Mouse (Mus musculus): ENCODE measurements around the gene Kpna4. TPM values are rescaled to one million over a fixed set of nuclear protein-coding genes. Genes with fewer than 3 reads are reported as not detected.

The Kpna4 gene
- 27.3 and 30.9 TPM in 2 replicates for polyA plus RNA-seq (2014; fragmentation: Nextera tagmentation; extraction: Ambion mirVana)

DNA sequence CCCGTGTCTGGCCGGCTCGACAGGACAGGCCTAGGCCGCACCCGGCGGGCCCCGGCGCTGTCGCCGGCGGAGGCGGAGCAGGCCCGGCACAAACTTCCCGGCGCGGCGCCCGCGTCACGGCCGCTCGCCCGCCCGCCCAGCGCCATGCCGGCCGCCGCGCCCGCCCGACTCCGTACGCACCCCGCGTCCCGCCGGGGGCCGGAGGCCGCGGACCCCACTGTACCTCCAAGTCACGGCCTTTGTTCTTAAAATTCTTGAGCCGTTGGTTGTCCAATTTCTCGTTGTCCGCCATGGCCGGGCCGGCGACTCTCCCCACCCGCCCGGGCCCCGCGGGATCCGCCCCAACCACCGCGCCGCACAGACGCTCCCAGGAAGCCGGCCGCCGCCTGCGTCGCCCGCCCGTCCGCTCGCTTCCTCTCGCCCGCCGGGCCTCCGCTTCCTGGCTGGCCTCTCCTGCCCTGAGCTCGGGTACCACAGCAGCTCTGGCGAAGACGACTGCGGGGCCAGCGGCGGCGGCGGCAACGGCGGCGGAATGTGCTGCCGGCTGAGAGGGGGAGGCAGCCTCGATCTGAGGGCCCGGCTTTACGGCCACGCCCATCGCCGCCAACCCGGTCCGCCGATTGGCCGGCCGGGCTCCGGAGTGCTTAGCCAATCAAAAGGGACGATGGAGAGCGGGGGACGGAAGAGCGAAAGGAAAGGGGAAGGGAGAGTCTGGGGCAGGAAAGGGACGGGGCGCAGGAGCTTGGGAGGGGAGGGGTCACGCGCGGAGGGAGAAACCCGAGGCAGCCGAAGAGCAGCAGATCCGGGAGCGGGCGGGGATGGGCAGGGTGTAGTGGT is at the start of gene Kpna4:
Kpna4 (minus strand) TSS at position 605 of the 837 bp plus-strand sequence.
- H3K4me3 ChIP-seq (ENCODE audit: low read depth, low read length): peak within 1 kb of the TSS; percentile 88
- H3K4me2 ChIP-seq: peak within 1 kb of the TSS; percentile 81
- peak; percentile 98 for ATAC-seq (replicated peaks; ENCODE audit: insufficient number of reproducible peaks, low FRiP score, low TSS enrichment)
- no peaks in the 10 kb centered on the region for H3K27me3 ChIP-seq (ENCODE audit: control insufficient read depth, insufficient read depth, low read length)
- WGBS (ENCODE audit: insufficient replicate concordance): under 1% methylated on average over 84 of the region's 107 CpGs
- H3K27ac ChIP-seq (ENCODE audit: low read depth, low read length): peak within 1 kb of the TSS; percentile 96
- no peaks in the 10 kb centered on the region for H3K36me3 ChIP-seq (ENCODE audit: control insufficient read depth, insufficient read depth, low read length)
- peaks cover 8% of the 10 kb centered on the region for H3K4me1 ChIP-seq (ENCODE audit: control insufficient read depth, insufficient read depth, low read length)
- peak within 1 kb of the TSS; percentile 96 for H3K9ac ChIP-seq (ENCODE audit: low read depth, low read length)
- H3K9me3 ChIP-seq (replicated peaks; ENCODE audit: control insufficient read depth, low read length): no peaks in the 10 kb centered on the region

DNA sequence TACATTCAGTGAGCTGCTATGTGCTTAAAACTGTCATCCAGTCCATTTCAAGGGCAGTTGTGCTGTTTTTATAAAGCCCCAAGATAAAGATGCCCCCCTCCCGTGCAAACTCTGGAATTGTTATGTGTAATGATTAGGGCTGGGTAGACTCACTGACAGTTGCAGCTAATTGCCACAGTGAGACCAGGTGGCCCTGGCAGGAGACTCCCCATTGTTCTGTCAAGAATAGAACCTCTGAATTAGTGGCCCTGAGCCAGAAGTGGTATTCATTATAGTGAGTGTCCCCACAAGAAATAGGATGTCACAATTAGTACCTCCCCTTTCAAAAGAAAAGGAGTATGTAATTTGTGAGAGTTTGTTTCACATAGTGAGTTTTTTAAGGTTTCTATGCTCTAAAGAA is 48.3 kb upstream of the Kpna4 start:
- Histone ChIP-seq H3K4me2 (no peak overlapping the region), H3K9me3 (replicated peaks; ENCODE audit: control insufficient read depth, low read length) (no peaks in the 10 kb centered on the region), H3K27ac (ENCODE audit: low read depth, low read length) (no peak overlapping the region), H3K36me3 (ENCODE audit: control insufficient read depth, insufficient read depth, low read length) (no peaks in the 10 kb centered on the region), H3K4me1 (ENCODE audit: control insufficient read depth, insufficient read depth, low read length) (no peaks in the 10 kb centered on the region), H3K4me3 (ENCODE audit: low read depth, low read length) (no peak overlapping the region), H3K9ac (ENCODE audit: low read depth, low read length) (no peak overlapping the region), H3K27me3 (ENCODE audit: control insufficient read depth, insufficient read depth, low read length) (no peaks in the 10 kb centered on the region)
- WGBS (ENCODE audit: insufficient replicate concordance): 21% methylated on average over 1 of the region's 1 CpGs
- no peak for ATAC-seq (replicated peaks; ENCODE audit: insufficient number of reproducible peaks, low FRiP score, low TSS enrichment)

DNA sequence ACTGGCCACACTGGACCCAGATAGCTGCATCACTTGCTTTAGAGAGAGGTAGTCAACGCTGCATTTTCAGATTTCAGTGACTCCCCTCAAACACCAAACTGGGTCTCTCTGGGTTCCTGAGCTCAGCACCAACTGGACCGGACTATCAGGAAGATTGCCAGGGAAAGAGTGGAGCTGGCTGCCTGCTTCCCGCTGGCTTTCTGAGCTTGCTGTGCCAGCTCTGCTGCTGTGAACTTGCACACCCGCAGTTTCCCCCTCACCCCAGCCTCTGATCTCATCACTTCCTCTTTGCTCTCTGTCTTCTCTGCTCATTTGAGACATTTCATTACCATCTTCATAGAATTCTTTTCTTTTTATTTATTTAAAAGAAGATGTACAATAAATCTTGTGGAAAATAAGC is 44.2 kb upstream of the Kpna4 start:
- no peaks in the 10 kb centered on the region for H3K9me3 ChIP-seq (replicated peaks; ENCODE audit: control insufficient read depth, low read length)
- no peak overlapping the region for H3K9ac ChIP-seq (ENCODE audit: low read depth, low read length)
- no peaks in the 10 kb centered on the region for H3K4me1 ChIP-seq (ENCODE audit: control insufficient read depth, insufficient read depth, low read length)
- H3K4me2 ChIP-seq: no peak overlapping the region
- 65% methylated on average over 4 of the region's 4 CpGs for WGBS (ENCODE audit: insufficient replicate concordance)
- H3K36me3 ChIP-seq (ENCODE audit: control insufficient read depth, insufficient read depth, low read length): no peaks in the 10 kb centered on the region
- no peak overlapping the region for H3K4me3 ChIP-seq (ENCODE audit: low read depth, low read length)
- no peak for ATAC-seq (replicated peaks; ENCODE audit: insufficient number of reproducible peaks, low FRiP score, low TSS enrichment)
- H3K27ac ChIP-seq (ENCODE audit: low read depth, low read length): no peak overlapping the region
- H3K27me3 ChIP-seq (ENCODE audit: control insufficient read depth, insufficient read depth, low read length): no peaks in the 10 kb centered on the region

DNA sequence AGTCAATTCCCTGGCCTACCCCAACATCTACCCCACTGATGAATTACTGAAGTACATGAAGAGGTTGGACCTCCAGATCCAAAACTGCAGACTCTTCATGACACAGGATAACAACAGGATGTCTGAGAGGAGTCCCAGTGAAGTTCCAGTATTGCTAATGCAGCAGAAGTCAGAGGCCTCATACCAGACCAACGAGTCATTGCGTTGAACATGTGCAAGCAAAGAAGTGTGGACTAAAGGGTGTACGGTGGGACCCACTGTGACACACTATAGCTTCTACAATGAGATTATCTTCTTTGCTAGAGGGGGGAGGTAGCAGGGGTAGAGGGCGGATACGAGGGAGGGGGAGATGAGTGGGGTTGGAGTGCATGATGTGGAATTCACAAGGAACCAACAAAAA is 42.9 kb upstream of the Kpna4 start:
- Histone ChIP-seq H3K36me3 (ENCODE audit: control insufficient read depth, insufficient read depth, low read length) (no peaks in the 10 kb centered on the region), H3K9ac (ENCODE audit: low read depth, low read length) (no peak overlapping the region), H3K4me1 (ENCODE audit: control insufficient read depth, insufficient read depth, low read length) (no peaks in the 10 kb centered on the region), H3K4me2 (no peak overlapping the region), H3K9me3 (replicated peaks; ENCODE audit: control insufficient read depth, low read length) (no peaks in the 10 kb centered on the region), H3K4me3 (ENCODE audit: low read depth, low read length) (no peak overlapping the region), H3K27ac (ENCODE audit: low read depth, low read length) (no peak overlapping the region), H3K27me3 (ENCODE audit: control insufficient read depth, insufficient read depth, low read length) (no peaks in the 10 kb centered on the region)
- 69% methylated on average over 5 of the region's 5 CpGs for WGBS (ENCODE audit: insufficient replicate concordance)
- no peak for ATAC-seq (replicated peaks; ENCODE audit: insufficient number of reproducible peaks, low FRiP score, low TSS enrichment)

DNA sequence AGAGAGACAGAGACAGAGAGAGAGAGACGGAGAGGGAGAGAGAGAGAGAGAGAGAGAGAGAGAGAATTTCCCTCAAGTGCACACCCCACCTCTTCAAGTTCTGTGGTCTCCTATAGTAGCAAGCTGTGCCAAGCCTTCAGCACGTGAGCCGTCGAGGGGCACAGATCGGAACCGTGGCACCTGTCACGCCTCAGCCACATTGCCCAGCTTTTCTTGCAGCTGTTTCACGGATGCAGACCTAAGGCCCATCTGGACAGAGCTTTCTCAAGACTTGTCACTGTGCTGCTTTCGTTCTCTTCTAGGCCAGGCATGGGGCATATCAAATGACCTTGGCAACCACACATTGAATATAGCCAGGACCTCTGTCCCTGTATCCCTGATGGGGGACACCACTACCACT is 41.8 kb upstream of the Kpna4 start:
- ATAC-seq (replicated peaks; ENCODE audit: insufficient number of reproducible peaks, low FRiP score, low TSS enrichment): no peak
- Histone ChIP-seq H3K4me3 (ENCODE audit: low read depth, low read length) (no peak overlapping the region), H3K9ac (ENCODE audit: low read depth, low read length) (no peak overlapping the region), H3K27ac (ENCODE audit: low read depth, low read length) (no peak overlapping the region), H3K4me1 (ENCODE audit: control insufficient read depth, insufficient read depth, low read length) (no peaks in the 10 kb centered on the region), H3K36me3 (ENCODE audit: control insufficient read depth, insufficient read depth, low read length) (no peaks in the 10 kb centered on the region), H3K9me3 (replicated peaks; ENCODE audit: control insufficient read depth, low read length) (no peaks in the 10 kb centered on the region), H3K27me3 (ENCODE audit: control insufficient read depth, insufficient read depth, low read length) (no peaks in the 10 kb centered on the region), H3K4me2 (no peak overlapping the region)
- 82% methylated on average over 9 of the region's 9 CpGs for WGBS (ENCODE audit: insufficient replicate concordance)

DNA sequence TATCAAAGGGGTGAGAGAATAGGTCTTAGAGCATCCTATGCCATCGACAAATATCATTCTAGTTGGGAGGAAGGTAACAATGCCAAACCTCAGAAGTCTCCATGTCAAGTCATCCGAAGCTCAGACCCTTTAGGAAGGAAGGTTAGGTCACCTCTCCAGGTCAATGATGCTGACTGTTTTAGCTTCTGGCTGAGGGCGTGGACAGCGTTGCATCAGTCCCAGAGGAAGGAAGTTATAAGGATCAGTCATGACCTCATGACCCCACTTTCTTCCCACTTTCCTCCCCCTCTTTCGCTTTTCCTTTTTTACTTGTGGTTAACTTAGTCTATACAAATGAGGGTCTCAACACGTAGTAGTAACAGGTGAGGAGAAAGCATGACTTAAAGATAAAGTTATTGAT is 36.1 kb upstream of the Kpna4 start:
- Histone ChIP-seq H3K36me3 (ENCODE audit: control insufficient read depth, insufficient read depth, low read length) (no peaks in the 10 kb centered on the region), H3K4me3 (ENCODE audit: low read depth, low read length) (no peak overlapping the region), H3K27ac (ENCODE audit: low read depth, low read length) (no peak overlapping the region), H3K4me1 (ENCODE audit: control insufficient read depth, insufficient read depth, low read length) (no peaks in the 10 kb centered on the region), H3K9ac (ENCODE audit: low read depth, low read length) (no peak overlapping the region), H3K27me3 (ENCODE audit: control insufficient read depth, insufficient read depth, low read length) (no peaks in the 10 kb centered on the region), H3K4me2 (no peak overlapping the region), H3K9me3 (replicated peaks; ENCODE audit: control insufficient read depth, low read length) (no peaks in the 10 kb centered on the region)
- ATAC-seq (replicated peaks; ENCODE audit: insufficient number of reproducible peaks, low FRiP score, low TSS enrichment): no peak
- 68% methylated on average over 6 of the region's 6 CpGs for WGBS (ENCODE audit: insufficient replicate concordance)

DNA sequence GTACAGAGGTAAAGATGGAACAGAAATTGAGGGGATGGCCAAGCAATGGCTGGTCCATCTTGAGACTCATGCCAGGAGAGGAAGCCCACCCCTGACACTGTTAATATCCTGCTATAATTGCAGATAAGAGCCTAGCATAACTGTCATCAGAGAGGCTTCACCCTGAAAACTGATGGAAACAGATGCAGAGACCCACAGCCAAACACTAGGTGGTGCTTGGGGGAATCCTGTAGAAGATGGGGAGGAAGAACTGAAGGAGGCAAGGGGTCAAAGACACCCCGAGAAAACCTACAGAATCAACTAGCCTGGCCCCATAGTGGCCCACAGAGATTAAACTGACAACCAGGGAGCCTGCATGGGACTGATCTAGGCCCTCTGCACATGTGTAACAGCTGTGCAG is 33.5 kb upstream of the Kpna4 start:
- H3K27ac ChIP-seq (ENCODE audit: low read depth, low read length): no peak overlapping the region
- no peak for ATAC-seq (replicated peaks; ENCODE audit: insufficient number of reproducible peaks, low FRiP score, low TSS enrichment)
- no peaks in the 10 kb centered on the region for H3K9me3 ChIP-seq (replicated peaks; ENCODE audit: control insufficient read depth, low read length)
- no peaks in the 10 kb centered on the region for H3K4me1 ChIP-seq (ENCODE audit: control insufficient read depth, insufficient read depth, low read length)
- H3K4me2 ChIP-seq: no peak overlapping the region
- H3K27me3 ChIP-seq (ENCODE audit: control insufficient read depth, insufficient read depth, low read length): no peaks in the 10 kb centered on the region
- WGBS (ENCODE audit: insufficient replicate concordance): 47% methylated on average over 1 of the region's 1 CpGs
- H3K36me3 ChIP-seq (ENCODE audit: control insufficient read depth, insufficient read depth, low read length): no peaks in the 10 kb centered on the region
- no peak overlapping the region for H3K9ac ChIP-seq (ENCODE audit: low read depth, low read length)
- no peak overlapping the region for H3K4me3 ChIP-seq (ENCODE audit: low read depth, low read length)

DNA sequence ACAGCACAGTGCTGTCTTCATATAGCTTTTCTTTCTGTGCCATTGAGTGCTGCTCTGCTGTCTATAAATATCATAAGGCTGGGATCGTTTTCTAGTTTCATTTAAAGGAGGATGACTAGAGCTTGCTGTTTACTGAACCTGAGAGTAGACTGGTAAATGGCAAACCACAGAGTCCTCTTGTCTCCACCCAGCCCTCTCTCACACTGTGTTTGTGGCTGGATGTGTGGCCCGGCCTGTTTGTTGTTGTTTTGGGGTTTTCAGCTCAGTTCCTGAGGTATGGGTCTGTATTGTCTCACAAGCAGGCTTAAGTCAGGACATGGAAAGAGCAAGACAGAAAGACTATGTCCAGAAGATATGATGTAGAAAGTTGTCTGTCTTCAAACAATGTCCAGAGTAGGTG is 32.6 kb upstream of the Kpna4 start:
- ATAC-seq (replicated peaks; ENCODE audit: insufficient number of reproducible peaks, low FRiP score, low TSS enrichment): no peak
- WGBS (ENCODE audit: insufficient replicate concordance): 64% methylated on average over 2 of the region's 2 CpGs
- Histone ChIP-seq H3K36me3 (ENCODE audit: control insufficient read depth, insufficient read depth, low read length) (no peaks in the 10 kb centered on the region), H3K27ac (ENCODE audit: low read depth, low read length) (no peak overlapping the region), H3K9me3 (replicated peaks; ENCODE audit: control insufficient read depth, low read length) (no peaks in the 10 kb centered on the region), H3K9ac (ENCODE audit: low read depth, low read length) (no peak overlapping the region), H3K4me2 (no peak overlapping the region), H3K27me3 (ENCODE audit: control insufficient read depth, insufficient read depth, low read length) (no peaks in the 10 kb centered on the region), H3K4me1 (ENCODE audit: control insufficient read depth, insufficient read depth, low read length) (no peaks in the 10 kb centered on the region), H3K4me3 (ENCODE audit: low read depth, low read length) (no peak overlapping the region)

DNA sequence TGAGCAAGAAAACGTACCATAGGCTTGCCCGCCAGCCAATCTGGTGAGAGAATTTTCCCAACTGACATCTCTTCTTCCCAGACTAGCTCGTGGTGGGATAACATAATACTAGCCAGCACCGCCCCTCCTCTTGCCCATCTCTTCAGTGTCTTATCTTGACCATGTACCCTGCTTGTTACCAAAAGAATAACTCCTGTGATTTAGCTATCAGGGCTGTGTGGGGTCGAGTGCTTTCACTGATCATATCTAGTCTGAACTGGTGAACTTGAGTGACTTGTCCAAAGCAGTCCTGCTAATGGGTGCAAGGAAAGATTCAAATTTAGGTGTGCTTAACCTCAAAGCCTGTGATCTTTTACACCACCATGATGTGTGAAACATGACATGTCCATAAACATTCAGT is 31.0 kb upstream of the Kpna4 start:
- H3K4me3 ChIP-seq (ENCODE audit: low read depth, low read length): no peak overlapping the region
- H3K9ac ChIP-seq (ENCODE audit: low read depth, low read length): no peak overlapping the region
- H3K9me3 ChIP-seq (replicated peaks; ENCODE audit: control insufficient read depth, low read length): no peaks in the 10 kb centered on the region
- H3K4me1 ChIP-seq (ENCODE audit: control insufficient read depth, insufficient read depth, low read length): no peaks in the 10 kb centered on the region
- H3K4me2 ChIP-seq: no peak overlapping the region
- no peak for ATAC-seq (replicated peaks; ENCODE audit: insufficient number of reproducible peaks, low FRiP score, low TSS enrichment)
- H3K36me3 ChIP-seq (ENCODE audit: control insufficient read depth, insufficient read depth, low read length): no peaks in the 10 kb centered on the region
- H3K27me3 ChIP-seq (ENCODE audit: control insufficient read depth, insufficient read depth, low read length): no peaks in the 10 kb centered on the region
- no peak overlapping the region for H3K27ac ChIP-seq (ENCODE audit: low read depth, low read length)
- 63% methylated on average over 5 of the region's 5 CpGs for whole genome bisulfite sequencing (ENCODE audit: insufficient replicate concordance)

Data from heart, embryonic 11.5 days (tissue).